Mouse (Mus musculus) olfactory bulb, adult 2 months (tissue): ENCODE measurements around the gene Lsg1. TPM values are rescaled to one million over a fixed set of nuclear protein-coding genes. Genes with fewer than 3 reads are reported as not detected.

ENCODE experiments used
- H3K27ac ChIP-seq: fragments of 200-500 bp; 2 replicates; pipeline ENCODE4 v1.5.1; 2012; ENCODE audit warnings: low read depth, low read length; ENCODE audit not compliant: insufficient read depth
- H3K4me1 ChIP-seq: fragments of 200-500 bp; 2 replicates; pipeline ENCODE4 v1.6.1; 2012; ENCODE audit warnings: low read length; ENCODE audit not compliant: control insufficient read depth, insufficient read depth
- H3K4me3 ChIP-seq: fragments of 200-500 bp; 2 replicates; pipeline ENCODE4 v1.5.1; 2012; ENCODE audit warnings: mild to moderate bottlenecking, low read depth, low read length, moderate library complexity; ENCODE audit not compliant: insufficient read depth
- CTCF ChIP-seq: fragments of 200-500 bp; IDR thresholded peaks from 2 replicates; pipeline ENCODE4 v1.5.1; 2012; ENCODE audit warnings: low read depth, mild to moderate bottlenecking, low read length, moderate library complexity; ENCODE audit not compliant: insufficient read depth
- POLR2A ChIP-seq: fragments of 200-500 bp; IDR thresholded peaks from 2 replicates; pipeline ENCODE4 v1.6.1; 2012; ENCODE audit warnings: mild to moderate bottlenecking, low read depth, low read length, moderate library complexity; ENCODE audit not compliant: insufficient read depth
- WGBS: fragments of 180-500 bp; shearing (Covaris S2); methylation state at CpG from one replicate; pipeline ENCODE4 v1.1.7; 2018; 5-methylcytosine and 5-hydroxymethylcytosine counted together
- polyA plus RNA-seq: library from polyadenylated mRNA; stranded (reverse); fragments of >200 nt; gene quantifications from 2 replicates; pipeline ENCODE4 v1.2.4, GENCODE M21; 2012; ENCODE audit warnings: low replicate concordance; ENCODE audit not compliant: missing spikeins, insufficient read depth, insufficient read length

Lsg1 gene
- polyA plus RNA-seq, 1 experiment, result not detected

GRCm38 (mm10) chr16:30614705-30615317, 27.4 kb upstream of the Lsg1 start:
- H3K4me1 ChIP-seq, result peaks cover 10% of the 10 kb centered on the region
- no peak for TF ChIP-seq CTCF
- no peak for TF ChIP-seq POLR2A
- peak overlapping the region; percentile 37; the same call in 1 of the 2 replicates for H3K27ac ChIP-seq
- 30% methylated on average over 6 of the region's 6 CpGs for WGBS
- no peak overlapping the region for H3K4me3 ChIP-seq

DNA sequence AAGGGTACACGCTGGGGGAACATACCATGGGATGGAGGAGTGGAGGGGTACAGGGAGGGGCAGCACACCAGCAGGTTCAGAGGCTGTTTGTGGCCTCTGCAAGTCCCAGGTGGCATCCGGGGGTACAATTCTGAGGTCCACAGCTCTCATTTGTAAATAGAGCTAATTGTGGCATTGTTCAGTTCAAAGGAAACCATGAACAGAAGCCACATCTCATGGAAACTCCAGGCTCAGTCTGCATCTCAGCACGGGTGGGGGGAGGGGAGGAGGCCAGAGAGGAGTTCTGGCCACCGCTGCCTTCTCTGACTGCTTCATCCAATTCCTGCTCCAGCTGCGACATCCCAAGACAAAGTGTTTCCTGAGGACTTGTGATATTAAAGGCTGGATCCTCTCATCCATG, 26.7 kb upstream of the Lsg1 start:
- peak overlapping the region; percentile 37; the same call in 1 of the 2 replicates for H3K27ac ChIP-seq
- H3K4me1 ChIP-seq, result peaks cover 10% of the 10 kb centered on the region
- no peak overlapping the region for H3K4me3 ChIP-seq
- TF ChIP-seq CTCF, result no peak
- TF ChIP-seq POLR2A, result no peak
- WGBS, result 48% methylated on average over 5 of the region's 5 CpGs

- TF ChIP-seq CTCF (no peak), POLR2A (no peak)
- Histone ChIP-seq H3K4me3 (no peak overlapping the region), H3K4me1 (peaks cover 10% of the 10 kb centered on the region), H3K27ac (no peak overlapping the region)
- 91% methylated on average over 7 of the region's 7 CpGs for WGBS
Measured at GRCm38 (mm10) chr16:30613122-30613521, 25.7 kb upstream of the Lsg1 start.

DNA sequence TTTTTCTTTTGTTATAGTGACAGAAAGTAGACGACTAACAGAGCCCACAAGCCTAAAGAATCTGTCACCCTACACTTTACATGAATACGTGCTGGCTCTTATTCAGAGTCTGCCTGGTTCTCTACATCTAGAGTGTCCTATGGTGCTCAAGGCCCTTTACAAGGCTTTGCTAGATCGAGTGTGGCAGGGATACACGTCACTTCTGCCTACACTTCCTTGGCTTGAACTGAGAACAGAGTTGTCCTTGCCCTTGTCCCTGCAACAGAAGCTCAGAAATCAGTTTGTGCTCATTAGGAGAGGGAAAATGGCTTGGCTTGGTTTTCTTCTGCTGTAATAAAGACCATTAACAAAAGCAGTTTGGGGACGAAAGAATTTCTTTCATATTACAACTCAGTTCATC, 23.9 kb upstream of the Lsg1 start:
- H3K4me3 ChIP-seq, result no peak overlapping the region
- TF ChIP-seq CTCF (no peak), POLR2A (no peak)
- no peak overlapping the region for H3K27ac ChIP-seq
- WGBS, result 70% methylated on average over 5 of the region's 5 CpGs
- H3K4me1 ChIP-seq, result peaks cover 10% of the 10 kb centered on the region

DNA sequence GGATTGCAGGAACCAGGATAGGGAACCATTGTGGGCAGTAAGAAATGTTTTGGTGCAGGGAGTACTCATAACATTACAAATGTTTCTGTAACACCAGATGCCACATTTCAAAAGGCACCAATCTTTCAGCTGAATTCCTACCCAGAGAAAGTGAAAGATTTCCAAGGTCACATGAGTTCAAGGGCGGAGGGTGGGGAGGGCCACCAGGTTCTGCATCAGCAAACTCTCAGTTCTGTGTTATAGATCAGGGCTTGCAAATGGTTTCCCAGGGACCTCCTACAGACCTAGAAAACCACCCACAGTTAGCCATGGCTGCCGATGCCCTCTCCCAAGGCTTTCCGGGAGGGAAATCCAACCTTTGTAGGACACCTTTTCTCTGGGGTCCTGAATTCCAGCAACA, 20.5 kb upstream of the Lsg1 start:
- WGBS, result 97% methylated on average over 3 of the region's 3 CpGs
- H3K27ac ChIP-seq, result no peak overlapping the region
- TF ChIP-seq CTCF (no peak), POLR2A (no peak)
- H3K4me1 ChIP-seq, result peaks cover 23% of the 10 kb centered on the region
- no peak overlapping the region for H3K4me3 ChIP-seq

GRCm38 (mm10) chr16:30605528-30605927, 18.1 kb upstream of the Lsg1 start:
- no peak for TF ChIP-seq POLR2A
- Histone ChIP-seq H3K4me1 (peaks cover 41% of the 10 kb centered on the region), H3K4me3 (no peak overlapping the region), H3K27ac (no peak overlapping the region; the same call in 1 of the 2 replicates)
- WGBS, result 69% methylated on average over 6 of the region's 6 CpGs

GRCm38 (mm10) chr16:30604807-30605137, 17.4 kb upstream of the Lsg1 start:
- 66% methylated on average over 7 of the region's 7 CpGs for WGBS
- H3K4me3 ChIP-seq, result no peak overlapping the region
- TF ChIP-seq POLR2A (no peak), CTCF (no peak)

DNA sequence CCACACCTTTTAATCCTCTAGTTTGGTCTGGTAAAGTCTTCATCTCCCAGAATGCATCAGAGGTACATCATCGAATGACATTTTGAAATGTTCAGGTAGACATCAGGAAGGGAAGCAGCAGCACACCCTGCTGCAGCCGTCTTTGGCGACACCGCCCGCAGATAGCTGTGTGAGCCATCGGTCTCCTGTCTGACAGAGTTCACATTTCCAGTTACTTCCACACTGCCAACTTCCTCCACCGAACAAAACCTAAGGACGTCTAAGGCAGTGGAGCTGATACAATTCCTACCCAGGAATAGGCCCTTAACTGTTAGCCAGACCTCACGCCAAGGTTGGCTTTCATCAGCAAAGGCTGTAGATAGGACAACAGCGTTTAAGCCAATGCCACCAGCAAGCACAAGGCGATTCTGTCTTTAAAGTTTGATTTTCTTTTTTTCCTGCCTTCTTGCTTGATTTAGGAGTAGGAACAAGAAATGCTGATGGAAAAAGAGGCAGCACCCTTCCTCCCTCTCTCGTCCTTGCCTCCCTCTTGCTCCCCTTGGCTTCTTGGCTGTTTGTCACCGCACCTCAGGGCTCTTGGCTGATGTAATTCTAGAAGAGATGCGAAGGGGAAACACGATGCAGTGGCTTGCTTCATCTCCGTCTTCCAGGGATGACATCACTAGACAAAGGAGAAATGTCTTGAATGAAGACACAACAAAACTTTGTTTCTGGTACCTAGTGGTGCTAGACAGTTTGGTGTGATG, 16.8 kb upstream of the Lsg1 start:
- Histone ChIP-seq H3K4me3 (no peak overlapping the region), H3K27ac (0 out of 2 replicates have a peak overlapping the region, but pooled peaks have one; percentile 35), H3K4me1 (peaks cover 45% of the 10 kb centered on the region)
- 73% methylated on average over 16 of the region's 16 CpGs for WGBS
- TF ChIP-seq POLR2A, result no peak
- no peak for TF ChIP-seq CTCF

More at GRCm38 (mm10) chr16:30604807-30605137, 17.4 kb upstream of the Lsg1 start:
- H3K27ac ChIP-seq, result 0 out of 2 replicates have a peak overlapping the region, but pooled peaks have one; percentile 35
- peaks cover 43% of the 10 kb centered on the region for H3K4me1 ChIP-seq

DNA sequence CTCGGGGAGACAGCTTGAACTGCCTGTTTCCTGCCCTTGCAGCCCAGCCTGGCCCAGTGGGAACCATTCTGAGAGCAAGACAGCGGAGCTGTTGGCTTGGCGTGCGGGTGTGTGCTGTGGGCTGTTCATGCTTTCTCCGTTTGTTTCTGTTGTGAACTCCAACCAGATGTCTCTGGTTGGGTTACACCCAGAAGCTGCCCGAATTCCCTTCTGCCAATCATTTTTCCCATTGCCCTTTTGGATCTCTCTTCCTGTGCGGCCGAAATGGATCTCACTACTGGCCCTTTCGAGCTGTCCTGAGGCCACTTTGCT, 16.1 kb upstream of the Lsg1 start:
- no peak overlapping the region for H3K27ac ChIP-seq
- peaks cover 45% of the 10 kb centered on the region for H3K4me1 ChIP-seq
- H3K4me3 ChIP-seq, result no peak overlapping the region
- no peak for TF ChIP-seq POLR2A
- no peak for TF ChIP-seq CTCF
- WGBS, result 74% methylated on average over 9 of the region's 9 CpGs
